Mouse (Mus musculus): Measurements from ENCODE around the gene Gys1. TPM values are rescaled to one million over a fixed set of nuclear protein-coding genes. Genes with fewer than 3 reads are reported as not detected.
"Not testable (repeated sequence)": the region's sequence is repeated elsewhere in the genome, so short reads cannot be mapped to it uniquely, and the experiment has no call there.

The Gys1 gene
- 6.8 and 7.7 TPM in 2 replicates for polyA plus RNA-seq (2015; fragmentation: Nextera tagmentation; extraction: Ambion mirVana)

DNA sequence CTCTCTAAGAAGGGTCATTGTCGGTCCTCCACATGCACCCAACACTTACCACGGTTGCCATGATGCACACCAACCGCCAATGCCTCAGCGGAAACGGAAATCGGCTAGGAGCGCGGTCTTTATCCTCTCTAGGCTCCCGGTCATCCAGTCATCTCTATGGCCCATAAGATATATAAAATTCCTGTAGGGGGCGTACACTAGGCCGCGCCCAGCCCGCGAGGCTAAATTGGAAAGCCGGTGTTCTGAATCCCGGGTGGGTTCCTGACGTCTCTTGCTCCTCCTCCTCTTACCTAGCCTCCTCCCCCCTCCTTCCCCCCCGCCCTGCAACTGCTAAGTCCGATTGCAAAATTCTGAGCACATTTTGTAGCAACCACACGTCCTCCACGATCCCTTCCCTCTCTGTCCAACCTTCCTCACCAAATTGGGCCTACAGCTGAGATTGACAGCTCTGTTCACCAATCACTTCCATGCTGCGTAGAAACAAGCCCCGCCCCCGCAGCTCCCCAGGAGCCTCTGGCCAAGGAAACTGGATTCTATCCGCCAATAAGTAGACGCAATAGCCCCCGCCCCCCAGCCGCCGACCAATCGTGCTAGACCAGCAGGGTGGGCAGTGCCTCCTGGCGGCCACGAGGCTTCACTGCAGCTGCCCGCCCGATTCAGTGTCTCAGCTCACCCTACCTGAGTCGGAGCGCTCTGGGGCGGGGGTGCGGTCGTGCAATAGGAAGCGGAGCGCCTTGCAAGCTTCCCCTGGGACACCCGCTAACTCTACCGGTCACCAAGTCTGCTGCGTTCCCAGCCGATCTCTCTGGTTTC lies at the start of gene Gys1:
Gene Gys1 (plus strand): TSS at position 642 of the 813 bp plus-strand sequence.
- WGBS (ENCODE audit: insufficient replicate concordance) = under 1% methylated on average over 45 of the region's 45 CpGs
- peaks cover 58% of the 10 kb centered on the region for H3K4me1 ChIP-seq (replicated peaks)
- H3K36me3 ChIP-seq (replicated peaks) = peaks cover 28% of the 10 kb centered on the region
- H3K4me3 ChIP-seq (replicated peaks) = peak within 1 kb of the TSS; percentile 71
- H3K27me3 ChIP-seq = no peaks in the 10 kb centered on the region; the same call in 1 of the 2 replicates
- H3K9ac ChIP-seq = peak within 1 kb of the TSS; percentile 65
- peak; percentile 95 for ATAC-seq (ENCODE audit: insufficient read depth)
- no peaks in the 10 kb centered on the region for H3K9me3 ChIP-seq (replicated peaks)
- peak within 1 kb of the TSS; percentile 91 for H3K27ac ChIP-seq (replicated peaks)
- peak within 1 kb of the TSS; percentile 88 for H3K4me2 ChIP-seq

DNA sequence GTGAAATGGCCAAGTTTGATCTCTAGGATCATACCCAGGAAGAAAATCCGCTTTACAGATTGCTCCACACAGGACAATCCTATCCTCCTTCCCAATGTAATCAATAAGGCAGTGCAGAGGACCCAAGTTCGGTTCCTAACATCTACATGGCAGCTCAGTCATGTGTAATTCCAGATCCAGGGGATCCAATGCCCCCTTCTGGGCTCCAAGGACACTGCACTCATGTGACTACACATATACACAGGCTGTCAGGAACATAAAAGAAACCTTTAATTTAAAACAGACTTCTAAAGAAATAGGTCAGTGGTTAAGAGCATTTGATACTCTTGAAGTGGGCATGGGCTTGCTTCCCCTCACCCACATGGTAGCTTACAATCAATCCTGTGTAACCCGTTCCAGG lies 48.6 kb upstream of the Gys1 start:
- no peak for ATAC-seq (ENCODE audit: insufficient read depth)
- no peak overlapping the region for H3K4me2 ChIP-seq
- no peaks in the 10 kb centered on the region for H3K4me1 ChIP-seq (replicated peaks)
- peaks cover 100% of the 10 kb centered on the region for H3K36me3 ChIP-seq (replicated peaks)
- H3K27ac ChIP-seq (replicated peaks) = no peak overlapping the region
- WGBS (ENCODE audit: insufficient replicate concordance) = 87% methylated on average over 3 of the region's 3 CpGs
- H3K9me3 ChIP-seq (replicated peaks) = no peaks in the 10 kb centered on the region
- no peak overlapping the region for H3K9ac ChIP-seq
- H3K4me3 ChIP-seq (replicated peaks) = no peak overlapping the region
- H3K27me3 ChIP-seq = no peaks in the 10 kb centered on the region

DNA sequence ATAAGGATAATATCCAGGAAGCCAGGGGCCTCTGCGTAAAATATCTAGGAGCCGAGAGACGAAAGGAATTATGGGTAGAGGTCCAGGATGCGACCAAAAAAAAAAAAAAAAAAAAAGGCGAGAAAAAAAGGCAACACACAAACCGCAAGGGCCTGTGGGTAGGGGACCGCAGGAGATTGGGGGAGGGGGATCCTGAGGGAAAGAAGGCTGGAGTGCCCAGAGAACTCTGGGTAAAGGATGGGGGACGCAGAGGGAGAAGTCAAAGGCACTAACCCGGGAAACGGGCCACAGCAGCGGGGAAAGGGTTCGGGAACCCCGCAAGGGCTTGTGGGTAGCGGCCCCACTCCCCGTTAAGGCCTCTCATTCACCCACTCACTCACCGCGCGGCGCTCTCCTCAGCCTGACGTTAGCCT lies 39.5 kb upstream of the Gys1 start:
- Histone ChIP-seq H3K36me3 (replicated peaks) (peaks cover 43% of the 10 kb centered on the region), H3K9ac (peak overlapping the region; percentile 87), H3K4me2 (peak overlapping the region; percentile 90), H3K4me3 (replicated peaks) (peak overlapping the region; percentile 75), H3K9me3 (replicated peaks) (no peaks in the 10 kb centered on the region), H3K4me1 (replicated peaks) (peaks cover 30% of the 10 kb centered on the region), H3K27me3 (0 out of 2 replicates have a peak, but pooled peaks cover 8% of the 10 kb centered on the region), H3K27ac (replicated peaks) (peak overlapping the region; percentile 96)
- ATAC-seq (ENCODE audit: insufficient read depth) = peak; percentile 71
- 0% methylated on average over 19 of the region's 20 CpGs for WGBS (ENCODE audit: insufficient replicate concordance)

DNA sequence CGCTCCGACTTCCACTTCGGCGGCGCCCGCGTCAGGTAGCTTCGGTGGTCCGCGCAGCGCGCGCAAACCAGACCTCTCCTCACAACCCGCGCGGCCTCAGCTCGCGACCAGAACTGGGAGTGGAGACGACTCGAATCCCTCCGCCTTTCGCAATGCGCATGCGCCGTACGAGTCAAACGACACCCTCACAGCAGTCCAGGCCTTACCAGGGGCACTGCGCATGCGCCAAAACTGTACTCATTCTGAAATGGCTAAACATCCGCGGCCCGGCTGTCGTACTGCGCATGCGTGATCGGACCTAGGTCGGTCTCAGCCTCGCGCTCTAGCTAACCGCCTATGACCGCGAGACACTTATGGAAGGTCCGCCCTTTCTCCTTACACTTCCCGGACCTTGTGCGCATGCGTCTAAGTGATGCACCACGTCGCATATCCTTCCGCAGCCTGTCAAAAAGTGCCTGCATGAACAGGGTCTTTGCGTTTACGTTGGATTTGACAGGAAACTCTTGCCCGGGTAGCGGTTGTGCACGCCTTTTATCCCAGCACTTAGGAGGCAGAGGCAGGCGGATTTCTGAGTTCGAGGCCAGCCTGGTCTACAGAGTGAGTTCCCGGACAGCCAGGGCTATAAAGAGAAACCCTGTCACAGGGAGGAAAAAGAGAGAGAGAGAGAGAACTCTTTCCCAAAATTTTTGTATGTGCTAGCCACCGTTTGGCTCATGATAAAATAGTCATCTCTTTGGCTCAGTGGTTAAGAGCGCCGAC lies 38.9 kb upstream of the Gys1 start, which contains the start of gene Snrnp70:
Gene Snrnp70 (minus strand): TSS at position 165 of the 759 bp plus-strand sequence.
- Histone ChIP-seq H3K4me3 (replicated peaks) (peak within 1 kb of the TSS; percentile 75), H3K36me3 (replicated peaks) (peaks cover 37% of the 10 kb centered on the region), H3K27me3 (0 out of 2 replicates have a peak, but pooled peaks cover 8% of the 10 kb centered on the region), H3K27ac (replicated peaks) (peak within 1 kb of the TSS; percentile 96), H3K9ac (peak within 1 kb of the TSS; percentile 87), H3K4me1 (replicated peaks) (peaks cover 30% of the 10 kb centered on the region), H3K4me2 (peak within 1 kb of the TSS; percentile 90), H3K9me3 (replicated peaks) (no peaks in the 10 kb centered on the region)
- under 1% methylated on average over 60 of the region's 60 CpGs for WGBS (ENCODE audit: insufficient replicate concordance)
- ATAC-seq (ENCODE audit: insufficient read depth) = peak; percentile 96

DNA sequence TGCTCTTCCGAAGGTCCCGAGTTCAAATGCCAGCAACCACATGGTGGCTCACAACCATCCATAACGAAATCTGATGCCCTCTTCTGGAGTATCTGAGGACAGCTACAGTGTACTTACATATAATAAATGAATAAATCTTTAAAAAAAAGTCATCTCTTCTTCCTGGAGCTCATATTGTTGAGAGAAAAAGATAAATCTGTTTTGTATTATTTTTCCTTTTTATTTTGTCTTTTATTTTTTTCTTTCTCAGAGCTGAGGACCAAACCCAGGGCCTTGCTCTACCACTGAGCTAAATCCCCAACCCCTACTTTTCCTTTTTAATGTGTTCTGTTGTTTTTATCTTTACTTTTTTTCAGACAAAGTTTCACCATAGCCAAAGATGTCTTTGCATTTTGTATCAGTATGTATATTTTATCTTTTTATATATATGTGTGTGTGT lies 38.3 kb upstream of the Gys1 start:
- Histone ChIP-seq H3K36me3 (replicated peaks) (peaks cover 32% of the 10 kb centered on the region), H3K4me1 (replicated peaks) (peaks cover 30% of the 10 kb centered on the region), H3K4me3 (replicated peaks) (peak overlapping the region; percentile 75), H3K27ac (replicated peaks) (peak overlapping the region; percentile 96), H3K9ac (peak overlapping the region; percentile 56; the same call in 1 of the 2 replicates), H3K4me2 (peak overlapping the region; percentile 90)
- not testable (repeated sequence) for H3K9me3 ChIP-seq (replicated peaks); H3K27me3 ChIP-seq
- 7% methylated on average over 3 of the region's 3 CpGs for WGBS (ENCODE audit: insufficient replicate concordance)
- peak; percentile 55 for ATAC-seq (ENCODE audit: insufficient read depth)

DNA sequence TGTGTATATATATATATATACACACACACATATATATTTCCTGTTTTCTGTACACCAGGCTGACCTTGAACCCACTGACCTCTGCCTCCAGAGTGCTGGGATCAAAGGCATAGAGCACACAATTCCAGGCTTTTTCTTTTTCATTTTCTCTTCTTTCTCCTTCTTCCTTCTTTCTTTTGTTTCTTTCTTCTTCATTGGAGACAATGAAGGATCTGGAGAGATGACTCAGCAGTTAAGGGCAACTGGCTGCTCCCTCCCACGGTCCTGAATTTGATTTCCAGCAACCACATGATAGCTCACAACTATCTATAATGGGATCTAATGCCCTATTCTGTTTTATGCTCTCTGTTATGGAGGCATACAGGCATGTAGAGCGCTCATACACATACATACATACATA lies 37.9 kb upstream of the Gys1 start:
- WGBS (ENCODE audit: insufficient replicate concordance) = 56% methylated on average over 2 of the region's 2 CpGs
- no peak for ATAC-seq (ENCODE audit: insufficient read depth)
- Histone ChIP-seq H3K36me3 (replicated peaks) (peaks cover 27% of the 10 kb centered on the region), H3K9me3 (replicated peaks) (no peaks in the 10 kb centered on the region), H3K9ac (no peak overlapping the region), H3K4me1 (replicated peaks) (peaks cover 30% of the 10 kb centered on the region), H3K4me3 (replicated peaks) (no peak overlapping the region), H3K27me3 (peaks cover 12% of the 10 kb centered on the region; the same call in 1 of the 2 replicates), H3K27ac (replicated peaks) (no peak overlapping the region; the same call in 1 of the 2 replicates), H3K4me2 (no peak overlapping the region; the same call in 1 of the 2 replicates)

DNA sequence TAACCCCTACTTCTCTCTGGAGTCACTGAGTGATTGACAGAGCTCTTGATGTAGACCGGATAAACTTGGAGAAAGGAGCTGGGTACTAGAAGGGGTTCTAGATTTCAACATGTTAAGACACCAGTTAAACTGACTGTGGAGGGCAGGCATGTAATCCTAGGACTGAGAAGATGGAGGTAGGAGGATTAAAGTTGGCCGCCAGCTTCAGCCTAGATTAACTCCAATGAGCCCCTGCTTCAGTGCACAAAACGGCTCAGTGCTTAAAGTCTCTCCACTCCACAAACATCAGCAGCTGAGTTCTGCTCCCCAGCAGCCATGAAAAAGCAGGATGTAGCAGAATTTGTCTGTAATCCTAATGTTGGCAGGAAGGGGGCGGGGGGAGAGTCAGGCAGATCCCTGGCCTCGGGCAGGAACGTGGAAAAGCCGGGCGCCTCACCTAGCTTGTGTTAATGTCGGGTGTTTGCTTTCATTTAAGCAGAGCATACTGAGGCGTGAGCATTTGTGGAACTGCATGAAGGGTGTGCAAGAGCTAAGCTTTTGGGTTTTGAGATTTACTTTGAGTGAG lies 33.0 kb upstream of the Gys1 start:
- Histone ChIP-seq H3K36me3 (replicated peaks) (no peaks in the 10 kb centered on the region), H3K9me3 (replicated peaks) (no peaks in the 10 kb centered on the region), H3K27ac (replicated peaks) (no peak overlapping the region), H3K4me1 (replicated peaks) (peaks cover 26% of the 10 kb centered on the region), H3K27me3 (peaks cover 52% of the 10 kb centered on the region), H3K4me2 (no peak overlapping the region), H3K4me3 (replicated peaks) (no peak overlapping the region), H3K9ac (no peak overlapping the region)
- WGBS (ENCODE audit: insufficient replicate concordance) = 65% methylated on average over 10 of the region's 10 CpGs
- ATAC-seq (ENCODE audit: insufficient read depth) = no peak

DNA sequence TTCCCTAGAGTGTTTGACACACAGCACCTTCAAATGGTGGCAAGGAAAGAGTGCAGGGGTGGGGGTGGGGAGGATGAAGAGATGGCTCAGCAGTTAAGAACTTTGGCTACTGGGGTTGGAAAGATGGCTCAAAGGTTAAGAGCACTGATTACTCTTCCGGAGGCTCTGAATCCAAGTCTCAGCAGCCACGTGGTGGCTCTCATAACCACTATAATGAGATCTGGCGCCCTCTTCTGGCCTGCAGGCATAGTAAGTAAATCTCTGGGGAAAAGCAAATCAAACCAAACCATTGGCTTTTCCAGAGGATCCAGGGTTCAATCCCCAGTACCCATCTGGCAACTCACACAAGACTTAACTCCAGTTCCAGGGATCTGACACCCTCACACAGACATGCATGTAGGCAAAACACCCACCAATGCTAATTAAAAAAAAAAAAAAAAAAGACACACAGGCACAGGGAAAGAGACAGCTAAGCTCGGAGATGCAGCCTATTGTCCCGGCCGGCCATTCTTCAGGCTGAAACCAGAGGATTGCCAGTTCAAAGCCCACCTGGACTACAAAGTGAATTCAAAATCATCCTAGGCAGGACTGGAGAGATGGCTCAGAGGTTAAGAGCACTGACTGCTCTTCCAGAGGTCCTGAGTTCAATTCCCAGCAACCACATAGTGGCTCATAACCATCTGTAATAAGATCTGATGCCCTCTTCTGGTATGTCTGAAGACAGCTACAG lies 30.9 kb upstream of the Gys1 start:
- WGBS (ENCODE audit: insufficient replicate concordance) = 36% methylated on average over 6 of the region's 6 CpGs
- H3K27me3 ChIP-seq = peaks cover 72% of the 10 kb centered on the region

DNA sequence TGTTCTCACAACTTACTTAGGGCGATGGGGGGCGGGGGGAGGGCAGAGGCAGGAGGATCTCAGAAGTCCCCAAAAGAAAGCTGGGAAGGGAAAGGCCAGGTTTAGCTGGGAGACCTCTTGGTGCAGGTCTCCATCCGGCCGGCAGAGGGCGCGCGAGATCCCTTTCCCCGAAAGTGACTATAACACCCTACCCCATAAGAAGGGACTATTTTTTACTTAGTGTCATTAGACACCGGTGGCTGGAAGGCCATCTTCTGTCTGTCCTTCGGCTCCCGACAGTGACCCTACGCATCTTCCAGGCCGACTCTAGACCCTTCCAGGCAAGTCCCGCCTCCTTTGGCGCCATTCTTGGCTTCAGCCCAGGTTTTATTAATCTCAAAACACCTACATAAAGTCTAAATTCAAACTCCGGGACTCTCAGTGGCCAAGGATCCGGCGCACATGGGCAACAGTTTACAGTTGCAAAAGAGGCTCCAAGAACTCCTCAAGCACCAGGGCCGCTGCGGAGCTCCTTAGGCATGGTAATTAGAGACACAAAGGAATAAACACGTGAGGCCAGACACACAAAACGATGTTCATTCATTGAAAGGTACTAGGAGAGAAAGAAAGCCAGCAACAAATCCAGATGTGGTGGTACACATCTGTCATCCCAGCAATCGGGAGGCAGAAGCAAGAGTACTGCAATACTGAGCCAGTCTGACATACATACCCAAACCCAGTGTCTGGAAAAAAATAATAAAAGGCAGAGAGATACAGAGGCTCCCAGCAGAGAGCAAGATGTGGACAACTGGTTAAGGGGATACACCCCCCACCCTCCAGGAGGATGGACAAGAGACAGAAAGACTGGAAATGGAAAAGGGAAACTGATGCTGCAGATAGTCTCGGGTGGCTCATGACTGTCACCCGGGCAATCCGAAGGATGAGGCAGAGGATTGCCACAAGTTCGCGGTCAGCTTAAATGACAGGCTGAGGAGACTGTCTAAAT lies 29.3 kb upstream of the Gys1 start, which contains the start of gene Kcna7:
Gene Kcna7 (plus strand): TSS at position 563 of the 985 bp plus-strand sequence.
- H3K36me3 ChIP-seq (replicated peaks) = no peaks in the 10 kb centered on the region
- WGBS (ENCODE audit: insufficient replicate concordance) = 7% methylated on average over 28 of the region's 28 CpGs
- ATAC-seq (ENCODE audit: insufficient read depth) = peak; percentile 10; the same call in 1 of the 2 replicates

More for the DNA sequence above, 30.9 kb upstream of the Gys1 start:
- no peaks in the 10 kb centered on the region for H3K36me3 ChIP-seq (replicated peaks)
- no peak overlapping the region for H3K9ac ChIP-seq
- no peak overlapping the region for H3K4me2 ChIP-seq
- H3K4me3 ChIP-seq (replicated peaks) = no peak overlapping the region
- H3K4me1 ChIP-seq (replicated peaks) = peaks cover 23% of the 10 kb centered on the region
- no peak for ATAC-seq (ENCODE audit: insufficient read depth)
- no peaks in the 10 kb centered on the region for H3K9me3 ChIP-seq (replicated peaks)
- H3K27ac ChIP-seq (replicated peaks) = no peak overlapping the region

More for the DNA sequence above, 29.3 kb upstream of the Gys1 start, which contains the start of gene Kcna7:
- H3K4me3 ChIP-seq (replicated peaks) = peak within 1 kb of the TSS; percentile 38
- H3K27ac ChIP-seq (replicated peaks) = no peak within 1 kb of the TSS
- H3K9me3 ChIP-seq (replicated peaks) = no peaks in the 10 kb centered on the region
- H3K4me1 ChIP-seq (replicated peaks) = peaks cover 23% of the 10 kb centered on the region
- no peak within 1 kb of the TSS for H3K9ac ChIP-seq
- peak within 1 kb of the TSS; percentile 64 for H3K4me2 ChIP-seq
- peaks cover 82% of the 10 kb centered on the region for H3K27me3 ChIP-seq

Measured in liver, embryonic 15.5 days (tissue).